Mouse (Mus musculus) liver, adult 2 months (tissue): ENCODE data around the gene Hnrnpul2.

ENCODE experiments used
- CTCF ChIP-seq: fragments of 200-500 bp; IDR thresholded peaks from 2 replicates; pipeline ENCODE4 v1.5.1; 2011; ENCODE audit warnings: low read depth, low read length, control low read depth
- POLR2A ChIP-seq: fragments of 200-500 bp; IDR thresholded peaks from 2 replicates; pipeline ENCODE4 v1.6.1; 2011; ENCODE audit warnings: low read length, control low read depth; ENCODE audit not compliant: insufficient read depth; ENCODE audit errors: extremely low read depth

- TF ChIP-seq POLR2A: no peak
- TF ChIP-seq CTCF: no peak
Measured at GRCm38 (mm10) chr19:8772996-8773395, 46.8 kb upstream of the Hnrnpul2 start.
